Mouse (Mus musculus) heart, adult 18-20 months (tissue): ENCODE results near the gene Phospho2. TPM values are rescaled to one million over a fixed set of nuclear protein-coding genes. Genes with fewer than 3 reads are reported as not detected.

Experiments
- DNase-seq, 2 experiments: peaks; one replicate each; pipeline ENCODE4 v3.0.0; 2021 to 2022; ENCODE audit warnings: mixed read lengths in 1 of 2
- total RNA-seq, 2 experiments: library from RNA; stranded (reverse); gene quantifications; 2 replicates each; pipeline ENCODE4 v1.2.3; 2021

Gene Phospho2
- total RNA-seq, 2 experiments from 2014 or later = 28.6 to 33.1 TPM

- DNase-seq = peak; percentile 9 to 38
These were observed 33.8 kb downstream of the Phospho2 start for GRCm38 (mm10) chr2:69823129-69823677.

GRCm38 (mm10) chr2:69825898-69826297, 36.5 kb downstream of the Phospho2 start:
- no peak for DNase-seq

- peak in 1 of 2 experiments; percentile 43 for DNase-seq
These were observed 37.0 kb downstream of the Phospho2 start for GRCm38 (mm10) chr2:69826380-69826779.

DNA sequence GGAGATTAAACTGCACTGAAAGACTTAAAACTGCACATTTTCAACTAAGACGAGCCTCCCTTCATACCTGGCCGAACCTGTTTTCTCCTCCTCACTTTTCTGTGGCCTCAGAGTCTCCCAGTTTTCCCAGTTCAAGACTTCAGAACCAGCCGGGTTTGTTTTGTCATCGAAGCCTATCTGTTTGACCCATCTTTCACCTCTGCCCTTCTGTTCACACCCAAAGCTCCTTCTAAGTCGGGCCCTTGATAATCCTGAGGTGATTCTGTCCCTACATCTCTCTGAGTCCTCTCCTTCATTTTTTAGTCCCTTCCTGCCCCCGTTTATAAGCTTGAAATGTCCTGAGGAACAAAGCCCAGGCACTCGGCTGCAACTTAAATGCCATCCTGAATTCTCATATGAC, 38.6 kb downstream of the Phospho2 start:
- no peak for DNase-seq

DNA sequence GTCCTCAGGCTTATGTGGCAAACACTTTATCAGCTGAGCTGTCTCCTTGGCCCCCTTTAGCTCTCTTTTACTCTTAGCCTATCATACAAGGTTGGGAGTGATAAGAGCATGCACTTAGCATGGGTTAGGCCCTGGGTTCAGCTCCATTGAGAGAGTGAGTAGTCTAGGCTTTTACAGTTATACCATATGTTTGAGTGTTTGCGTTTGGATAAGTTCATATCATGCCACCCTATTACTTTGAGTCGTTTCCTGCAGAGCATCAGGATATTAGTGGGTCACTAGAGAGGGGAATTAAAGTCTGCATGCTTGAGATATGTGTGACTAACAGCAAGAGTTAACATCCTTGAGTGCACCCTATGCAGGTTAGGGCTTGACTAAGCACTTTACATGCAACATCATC, 40.3 kb downstream of the Phospho2 start:
- no peak for DNase-seq

DNA sequence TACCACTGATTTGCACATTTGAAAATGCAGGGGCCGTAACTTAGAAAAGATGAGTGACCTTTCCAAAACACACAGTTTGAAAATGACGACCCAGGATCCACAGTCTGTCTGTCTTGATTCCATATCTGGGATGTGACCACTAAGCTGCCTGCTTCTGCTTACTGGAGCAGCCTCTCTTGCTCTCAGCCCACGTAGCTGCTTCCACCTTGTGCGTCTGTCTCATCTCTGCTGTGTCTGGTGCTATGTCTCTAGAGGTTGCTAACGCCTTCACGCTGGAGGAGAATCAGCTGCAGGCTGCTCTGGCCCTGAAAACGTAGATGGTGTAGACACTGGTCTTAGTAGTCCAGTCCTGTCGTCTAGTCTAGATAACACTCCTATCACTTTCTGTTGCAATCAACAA, 40.7 kb downstream of the Phospho2 start:
- DNase-seq = no peak

DNA sequence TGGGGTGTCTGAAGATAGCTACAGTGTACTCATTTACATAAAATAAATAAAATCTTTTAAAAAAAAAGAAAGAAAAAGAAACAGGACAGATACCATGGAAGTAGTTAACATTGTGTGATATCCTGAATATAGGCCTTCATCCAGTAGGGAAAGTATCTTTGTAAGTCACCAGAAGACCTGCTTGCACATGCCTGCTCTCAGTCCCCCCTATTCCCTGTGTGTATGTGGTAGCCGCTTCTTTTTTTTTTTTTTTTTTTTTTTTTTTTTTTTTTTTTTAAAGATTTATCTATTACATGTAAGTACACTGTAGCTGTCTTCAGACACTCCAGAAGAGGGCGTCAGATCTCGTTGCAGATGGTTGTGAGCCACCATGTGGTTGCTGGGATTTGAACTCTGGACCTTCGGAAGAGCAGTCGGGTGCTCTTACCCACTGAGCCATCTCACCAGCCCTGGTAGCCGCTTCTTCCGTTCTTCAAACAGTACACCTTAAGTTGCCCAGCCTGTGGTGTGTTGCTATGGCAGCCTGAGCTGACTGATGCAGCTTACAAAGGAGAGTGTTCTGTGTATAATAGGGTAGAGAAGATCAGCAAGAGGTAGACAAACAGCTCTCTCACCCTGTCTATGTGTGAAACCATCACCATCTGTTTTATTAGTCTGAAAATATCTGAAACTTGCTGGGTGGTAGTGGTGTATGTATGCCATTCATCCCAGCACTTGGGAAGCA, 48.0 kb downstream of the Phospho2 start:
- DNase-seq = no peak

DNA sequence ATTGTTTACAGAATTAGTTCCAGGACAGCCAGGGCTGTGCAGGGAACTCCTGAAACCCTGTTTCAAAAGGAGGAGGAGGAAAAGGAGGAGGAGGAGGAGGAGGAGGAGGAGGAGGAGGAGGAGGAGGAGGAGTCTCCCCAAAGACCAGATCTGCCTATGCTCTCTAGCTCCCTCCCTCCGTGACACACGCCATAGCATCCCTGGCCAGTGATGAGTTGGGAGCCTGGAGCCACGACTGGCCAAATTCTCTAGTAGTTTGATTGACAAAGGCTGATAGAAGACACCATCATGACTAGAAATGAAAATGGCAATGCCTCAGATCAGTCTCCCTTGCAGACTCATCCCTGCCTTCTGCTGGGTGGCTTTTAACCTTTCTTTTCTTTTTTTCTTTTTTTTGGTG, 48.6 kb downstream of the Phospho2 start:
- DNase-seq = no peak

DNA sequence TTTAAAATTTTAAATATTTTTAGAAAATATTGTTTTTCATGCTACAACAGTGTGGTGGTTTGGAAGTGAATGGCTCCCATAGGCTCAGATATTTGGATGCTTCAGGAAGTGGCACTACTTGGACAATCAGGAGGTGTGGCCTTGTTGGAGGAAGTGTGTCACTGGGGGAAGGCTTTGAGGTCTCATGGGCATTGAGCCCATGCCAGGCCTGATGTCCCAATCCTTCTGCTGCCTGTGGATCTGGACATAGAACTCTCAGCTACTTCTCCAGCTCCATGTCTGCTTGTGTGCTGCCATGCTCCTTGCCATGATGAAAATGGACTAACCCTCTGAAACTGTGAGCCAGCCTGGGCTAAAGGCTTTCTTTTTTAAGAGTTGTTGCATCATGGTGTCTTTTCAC, 49.3 kb downstream of the Phospho2 start:
- no peak for DNase-seq

GRCm38 (mm10) chr2:69840261-69840660, 50.8 kb downstream of the Phospho2 start:
- no peak for DNase-seq

DNA sequence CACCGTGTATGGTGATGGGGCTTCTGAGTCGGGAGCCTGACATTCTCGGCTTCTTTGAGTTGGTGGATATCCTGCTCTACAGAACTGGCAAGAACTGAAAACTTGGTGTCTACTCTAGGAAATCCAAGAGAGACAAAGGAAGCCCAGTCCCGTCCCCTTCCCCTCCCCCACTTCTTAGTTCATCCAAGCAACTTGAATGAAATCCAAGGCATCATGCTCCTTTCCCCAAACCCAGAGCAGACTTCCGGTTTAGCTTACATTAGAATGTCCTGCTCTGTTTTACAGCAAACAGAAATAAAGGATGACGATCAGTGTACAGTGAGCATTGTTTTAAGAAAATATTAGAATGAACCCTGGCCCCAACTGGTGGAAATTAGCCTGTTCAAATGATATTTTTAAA, 59.8 kb downstream of the Phospho2 start:
- DNase-seq = peak in 1 of 2 experiments; percentile 12

Other genes starting within 250 kb of the Phospho2 start
- 1 to 10 TPM in 1 of 2 experiments, under 1 TPM in 1; 0.72 to 1.4 TPM for gene Lrp2, start 203.6 kb upstream of the Phospho2 start, total RNA-seq
- gene Bbs5, start 142.5 kb upstream of the Phospho2 start, total RNA-seq = 1 to 10 TPM; 4.3 to 4.4 TPM
- 10 to 100 TPM; 74.2 to 74.4 TPM for gene Klhl41, start 119.5 kb upstream of the Phospho2 start, total RNA-seq
- 10 to 100 TPM; 29.1 to 29.7 TPM for gene Fastkd1, start 76.1 kb upstream of the Phospho2 start, total RNA-seq
- gene Ppig, start 67.1 kb upstream of the Phospho2 start, total RNA-seq = 10 to 100 TPM; 33.8 to 40.1 TPM
- under 1 TPM; 0.42 to 0.51 TPM for gene Ccdc173, start within 50 bp of the Phospho2 start, total RNA-seq
- gene Klhl23, start 32.3 kb downstream of the Phospho2 start, total RNA-seq = 10 to 100 TPM; 26.0 to 34.4 TPM
- gene Ssb, start 71.9 kb downstream of the Phospho2 start, total RNA-seq = 10 to 100 TPM; 58.9 to 66.2 TPM
- 10 to 100 TPM; 21.6 to 22.6 TPM for gene Mettl5, start 96.0 kb downstream of the Phospho2 start, total RNA-seq
- gene Ubr3, start 107.6 kb downstream of the Phospho2 start, total RNA-seq = 100 to 1,000 TPM; 120 to 124 TPM
- under 1 TPM in 1 of 2 experiments, not detected in 1; 0.07 TPM for gene Myo3b, start 249.5 kb downstream of the Phospho2 start, total RNA-seq